Mouse (Mus musculus): ENCODE measurements around the gene Qrfp.

Gene Qrfp

DNA sequence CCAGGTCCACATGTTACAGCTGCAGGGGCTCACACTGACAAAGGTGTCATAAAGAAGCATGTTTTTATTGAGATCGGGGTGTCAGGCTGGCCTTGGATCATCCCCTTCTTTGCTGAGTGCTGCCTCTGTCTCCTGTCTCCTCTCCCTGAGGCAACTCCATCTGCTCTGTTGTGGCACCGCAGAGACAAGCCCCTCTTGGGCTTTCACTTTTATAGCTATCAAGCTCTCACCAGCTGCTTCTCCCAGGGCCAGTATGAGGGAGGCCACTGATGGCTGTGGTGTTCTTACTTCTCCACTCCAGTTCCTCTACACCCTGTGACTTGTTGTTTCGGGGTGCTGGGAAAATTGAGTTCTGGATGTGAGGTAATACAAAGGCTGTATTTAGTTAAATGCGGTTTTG is 41.3 kb downstream of the Qrfp start:
- DNase-seq: no peak

DNA sequence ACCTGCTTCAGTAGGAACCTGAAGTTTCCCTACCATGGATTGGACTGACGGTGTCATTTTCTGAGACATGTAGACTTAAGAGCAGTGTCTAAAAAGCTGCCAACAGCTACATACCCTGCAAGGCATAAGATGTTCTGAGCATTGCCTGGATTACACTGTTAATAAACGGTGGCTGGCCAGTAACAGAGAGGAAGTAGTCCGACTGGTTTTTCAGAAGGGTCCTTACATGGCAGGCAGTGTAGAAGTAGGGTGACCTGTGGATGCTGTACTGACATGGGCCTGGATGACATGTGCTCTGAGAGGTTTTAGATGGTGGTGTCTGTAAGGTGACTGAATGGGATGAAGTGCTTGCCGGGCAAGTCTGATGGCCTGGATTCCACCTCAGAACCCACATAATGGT is 42.6 kb downstream of the Qrfp start:
- DNase-seq: no peak

DNA sequence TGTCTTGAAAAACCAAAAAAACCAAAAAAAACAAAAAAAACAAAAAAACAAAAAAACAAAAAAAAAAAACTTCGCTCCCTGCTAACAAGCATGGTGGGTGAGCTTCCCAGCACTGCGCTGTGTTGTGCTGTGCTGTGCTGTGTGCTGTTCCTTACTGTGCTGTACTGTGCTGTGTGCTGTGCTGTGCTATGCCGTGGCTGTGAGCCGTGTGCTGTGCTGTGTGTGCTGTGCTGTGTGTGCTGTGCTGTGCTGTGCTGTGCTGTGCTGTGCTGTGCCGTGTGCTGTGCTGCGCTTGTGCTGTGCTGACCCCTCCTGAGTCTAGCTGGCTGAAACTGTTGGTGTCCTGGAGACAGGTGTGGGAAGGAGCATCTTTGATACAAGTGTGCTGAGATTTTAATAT is 43.3 kb downstream of the Qrfp start:
- no peak for DNase-seq

DNA sequence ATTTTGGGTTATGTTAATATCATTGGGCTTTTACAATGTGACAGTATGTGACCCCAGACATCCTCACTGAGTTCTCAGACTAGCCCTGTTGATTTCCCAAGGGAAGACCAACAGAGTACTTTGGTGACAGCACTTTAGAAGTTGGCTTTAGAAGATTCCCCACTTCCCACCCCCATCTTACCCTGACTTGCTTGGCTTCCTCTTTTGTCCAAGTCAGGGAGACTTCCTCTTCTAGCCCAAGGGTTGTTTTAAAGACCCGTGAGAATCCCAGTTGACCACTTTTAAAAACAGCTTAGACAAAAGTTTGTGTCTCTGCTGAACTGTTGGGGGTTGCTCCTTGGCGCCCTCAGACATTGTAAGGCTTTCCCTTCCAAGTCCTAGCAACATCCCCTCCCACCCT is 47.1 kb downstream of the Qrfp start:
- no peak for DNase-seq

DNA sequence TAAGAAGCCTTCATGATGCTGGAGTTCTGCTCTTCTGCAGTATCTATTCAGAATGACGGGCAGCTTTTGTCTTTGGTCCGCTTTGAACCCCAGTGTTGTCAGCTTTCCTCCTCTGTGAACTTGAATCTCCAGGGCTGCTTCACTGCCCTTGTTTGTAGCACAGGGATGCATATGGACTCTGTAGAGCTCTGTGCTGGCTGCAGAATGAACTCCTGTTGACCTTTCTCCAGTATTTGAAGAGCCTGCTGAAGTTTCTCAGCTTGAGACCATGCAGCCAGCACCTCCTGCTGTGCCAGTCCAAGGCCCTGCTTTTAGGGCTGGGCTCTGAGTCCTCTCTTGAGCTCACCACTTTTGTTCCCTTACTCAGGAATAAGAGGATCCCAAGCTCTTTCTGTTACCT is 47.5 kb downstream of the Qrfp start:
- DNase-seq: no peak

DNA sequence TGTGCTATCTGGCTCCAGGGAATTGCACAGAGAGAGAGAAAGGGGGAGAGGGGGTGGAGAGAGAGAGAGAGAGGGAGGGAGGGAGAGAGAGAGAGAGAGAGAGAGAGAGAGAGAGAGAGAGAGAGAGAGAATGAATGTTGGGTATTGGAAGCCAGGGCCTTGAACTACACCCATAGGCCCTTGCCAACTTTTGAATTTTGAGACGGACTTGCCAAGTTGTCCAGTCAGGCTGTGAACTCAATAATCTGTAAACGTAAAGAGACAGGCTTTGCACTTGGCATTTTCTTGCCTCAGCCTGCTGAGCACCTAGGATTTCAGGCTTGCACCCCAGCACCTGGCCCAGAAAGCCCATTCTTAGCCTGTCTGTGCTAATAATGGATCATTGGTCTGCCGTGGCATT is 48.2 kb downstream of the Qrfp start:
- no peak for DNase-seq

DNA sequence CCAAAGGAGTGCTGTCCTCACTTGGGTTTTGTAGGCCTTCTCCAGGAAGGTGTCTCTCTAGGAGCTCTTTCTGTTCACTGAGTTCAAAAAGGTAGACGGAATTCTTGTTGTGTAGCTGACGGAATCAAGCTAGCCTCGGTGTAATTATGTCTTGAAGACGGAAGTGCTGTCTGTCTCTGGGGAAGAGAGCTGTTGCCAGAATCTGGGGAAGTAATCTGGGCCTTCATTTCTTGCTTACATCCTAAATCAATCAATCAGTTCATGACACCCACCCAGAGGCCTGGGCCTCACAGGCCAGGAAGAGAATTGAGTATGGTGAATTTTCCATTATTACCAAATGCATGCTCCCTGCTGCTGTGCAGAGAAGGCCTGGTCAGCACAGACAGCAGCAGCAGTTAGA is 48.8 kb downstream of the Qrfp start:
- DNase-seq: no peak

DNA sequence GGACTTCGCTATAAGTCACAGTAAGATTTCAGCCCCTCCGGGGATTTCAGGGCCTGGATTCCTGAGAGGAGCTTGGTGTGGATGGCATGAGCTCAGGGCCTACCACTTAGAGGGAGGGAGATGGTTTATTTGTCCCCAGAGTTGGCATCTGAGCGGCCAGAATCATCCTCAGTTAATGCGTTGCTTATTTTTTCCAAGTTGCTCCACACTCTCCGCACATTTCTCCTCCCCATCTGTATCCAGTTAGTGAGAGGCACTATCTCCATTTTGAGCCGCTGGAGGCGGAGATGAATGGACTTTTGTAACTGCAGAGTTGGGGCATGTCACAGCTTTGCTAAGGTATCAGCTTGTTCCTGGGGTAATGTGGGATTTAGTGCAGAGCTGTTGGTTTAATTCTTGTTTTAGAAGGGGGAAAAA is 49.3 kb downstream of the Qrfp start:
- no peak for DNase-seq

DNA sequence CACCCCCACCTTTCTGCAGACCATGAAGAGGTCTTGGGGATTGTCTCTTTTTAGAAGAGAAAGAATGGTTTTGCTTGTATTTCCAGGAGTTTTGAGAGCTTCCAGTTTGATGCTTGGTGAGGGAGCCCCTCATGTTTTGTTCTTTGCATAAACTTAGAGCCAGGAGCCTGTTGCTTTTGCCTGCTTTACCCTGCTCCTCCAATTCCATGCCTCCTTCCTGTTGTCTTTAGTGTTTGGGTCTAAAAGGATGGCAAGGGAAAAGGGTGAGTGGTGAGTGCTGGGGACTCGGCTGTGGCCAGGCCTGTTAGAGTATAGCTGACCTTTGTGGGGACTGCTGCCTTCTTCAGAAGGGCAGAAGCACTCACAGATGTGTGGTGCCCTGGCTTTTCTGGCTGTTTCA is 49.9 kb downstream of the Qrfp start:
- no peak for DNase-seq

DNA sequence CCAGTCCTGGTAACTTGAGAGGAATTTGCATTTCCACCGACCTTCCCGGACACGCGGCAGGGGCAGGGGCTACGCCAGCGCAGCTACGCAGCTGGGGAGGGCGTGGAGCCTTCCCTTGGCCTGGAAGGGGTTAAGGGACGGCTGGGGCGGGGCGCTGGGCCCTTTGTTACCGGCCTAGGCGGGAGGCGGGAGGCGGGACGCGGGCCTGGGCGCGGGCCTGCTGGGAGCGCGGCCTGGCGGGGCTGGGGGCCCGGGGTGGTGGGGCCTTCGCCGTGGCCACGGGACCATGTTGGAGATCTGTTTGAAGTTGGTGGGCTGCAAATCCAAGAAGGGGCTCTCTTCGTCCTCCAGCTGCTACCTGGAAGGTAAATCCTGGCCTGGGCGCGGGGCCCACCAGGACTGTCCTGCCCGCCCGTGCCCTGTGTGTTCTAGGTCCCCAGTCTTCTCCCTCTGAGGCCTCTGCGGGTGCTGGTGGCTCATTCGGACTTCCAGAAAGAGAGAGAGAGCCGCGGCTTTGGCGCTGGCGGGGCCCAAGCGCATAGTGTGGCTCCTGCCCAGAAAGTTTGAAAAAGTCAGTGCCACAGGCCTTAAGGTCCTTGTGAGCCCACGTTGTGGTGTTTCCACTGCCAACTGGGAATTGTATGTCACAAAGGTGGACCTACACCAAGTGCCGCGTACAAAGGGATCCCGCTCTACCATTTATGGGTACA is 50.5 kb downstream of the Qrfp start:
- DNase-seq: peak; percentile 86

DNA sequence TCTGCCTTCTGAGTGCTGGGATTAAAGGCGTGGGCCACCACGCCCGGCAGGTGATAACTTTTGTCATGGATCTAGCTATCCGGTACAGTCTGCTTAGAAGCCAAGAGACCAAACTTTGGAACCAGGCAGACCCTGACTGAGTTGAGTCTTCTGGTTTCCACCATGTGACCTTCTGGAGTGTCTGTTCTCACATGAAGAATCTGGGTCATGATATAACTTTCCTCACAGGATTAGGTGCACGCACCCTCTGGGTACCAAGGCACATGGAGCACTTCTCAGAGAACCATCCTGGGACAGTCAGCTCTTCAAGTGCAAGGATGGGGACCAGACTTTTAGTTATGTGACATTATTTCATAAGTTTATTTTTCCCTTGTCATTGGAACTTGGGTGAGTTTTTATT is 51.4 kb downstream of the Qrfp start:
- no peak for DNase-seq

DNA sequence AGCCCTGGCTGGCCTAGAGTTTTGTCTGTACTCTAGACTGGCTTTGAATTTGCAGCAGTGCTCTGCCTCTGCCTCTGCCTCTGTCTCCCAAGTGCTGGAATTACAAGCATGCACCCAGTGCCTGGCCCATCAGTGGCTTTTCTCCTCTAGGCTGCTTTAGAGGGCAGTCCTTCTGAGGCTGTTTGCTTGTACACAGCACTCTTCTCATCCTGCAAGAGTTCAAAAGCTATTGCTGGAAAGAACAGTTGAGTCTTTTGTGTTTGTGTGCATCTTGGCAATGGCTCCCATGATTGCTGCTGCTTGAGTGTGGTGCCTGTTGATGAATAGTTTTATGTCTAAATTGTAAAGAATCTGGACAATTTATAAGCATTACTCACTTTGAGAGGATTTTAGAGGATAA is 52.9 kb downstream of the Qrfp start:
- no peak for DNase-seq

Data from liver (tissue).